Mouse (Mus musculus) v-Abl transformed pro-B cells (cell line): Measurements from ENCODE around the gene Ano7.
"Not testable (repeated sequence)": the region's sequence is repeated elsewhere in the genome, so short reads cannot be mapped to it uniquely, and the experiment has no call there.

ENCODE experiments used
- in situ Hi-C, 2 experiments: fragments of 400-800 bp; cut with MboI; formaldehyde crosslinking; loops; one replicate each; pipeline ENCODE4 v1.15.1; 2025; ENCODE audit not compliant: unreplicated experiment in 2 of 2

Ano7 gene

GRCm38 (mm10) chr1:93445111-93445821 lies 71.5 kb downstream of the Ano7 start:
- in situ Hi-C loops = no loop called here

- in situ Hi-C loops = no loop called here
Observed at GRCm38 (mm10) chr1:93445822-93446162, 72.1 kb downstream of the Ano7 start.

- in situ Hi-C loops = not testable (repeated sequence)
Observed at GRCm38 (mm10) chr1:93450118-93450517, 76.4 kb downstream of the Ano7 start.

GRCm38 (mm10) chr1:93453721-93454255 lies 80.1 kb downstream of the Ano7 start:
- in situ Hi-C loops = no loop called here
